Mouse (Mus musculus): ENCODE data around the gene Ttbk1.
A peak's percentile ranks its signal among the peaks of the same experiment; 100 is the strongest.

Gene Ttbk1

DNA sequence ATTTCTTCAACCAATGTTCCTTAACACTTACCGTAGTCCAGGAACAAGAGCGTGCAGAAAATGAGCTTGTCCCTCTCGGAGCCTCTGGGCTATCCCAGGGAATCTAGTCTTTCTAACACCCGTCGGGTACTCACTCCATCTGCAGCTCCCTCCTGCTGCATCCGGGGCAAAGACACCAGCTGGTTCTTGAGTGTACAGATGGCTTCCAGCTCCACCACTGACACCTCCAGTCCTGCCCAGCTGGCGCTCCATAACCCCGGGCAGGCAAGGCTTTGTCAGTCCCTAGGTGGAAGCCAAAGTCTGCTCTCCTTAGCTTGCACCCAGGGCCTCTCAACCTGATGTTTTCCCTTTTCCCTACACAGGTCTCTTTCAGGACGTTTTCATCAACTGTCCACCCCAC lies 19.6 kb downstream of the Ttbk1 start:
- DNase-seq = no peak

DNA sequence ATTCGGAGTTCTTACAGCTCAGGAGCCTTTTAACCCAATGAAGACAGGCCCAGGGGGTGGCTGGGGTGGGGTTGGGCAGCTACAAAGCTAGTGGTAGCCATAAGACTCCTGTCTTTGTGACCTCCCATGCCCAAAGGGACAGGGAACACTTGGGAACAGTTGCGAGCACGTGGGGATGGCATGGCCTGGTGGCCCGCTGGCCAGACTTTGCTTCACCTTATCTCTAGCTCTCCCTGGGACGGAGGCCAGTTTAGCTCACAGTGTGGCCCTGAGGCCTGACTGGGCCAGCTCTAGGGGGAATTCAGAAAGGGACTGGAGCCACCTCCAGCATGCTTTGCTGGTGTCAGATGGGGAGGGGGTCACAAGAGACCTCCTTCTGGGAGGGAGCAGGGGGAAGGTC lies 25.2 kb downstream of the Ttbk1 start:
- no peak for DNase-seq

DNA sequence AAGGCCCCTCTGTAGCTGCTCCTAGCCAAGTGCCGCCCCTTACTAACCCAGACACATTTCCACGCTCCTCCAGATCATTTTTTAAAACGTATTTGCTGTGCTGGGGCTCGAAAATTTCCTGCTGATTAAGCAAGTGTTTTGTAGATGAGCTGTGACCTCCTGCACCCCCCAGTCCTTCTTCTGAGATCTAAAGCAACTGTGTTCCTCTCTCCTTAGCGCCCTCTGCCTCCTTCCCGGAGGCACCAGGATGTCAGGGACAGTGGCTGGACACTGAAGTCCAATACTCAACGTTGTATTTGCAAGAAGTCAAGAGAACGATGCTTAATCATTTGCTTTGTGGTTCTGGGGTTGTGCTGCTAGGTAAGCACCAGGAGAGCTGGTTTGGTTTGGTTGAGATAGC lies 26.1 kb downstream of the Ttbk1 start:
- DNase-seq = peak; percentile 50

DNA sequence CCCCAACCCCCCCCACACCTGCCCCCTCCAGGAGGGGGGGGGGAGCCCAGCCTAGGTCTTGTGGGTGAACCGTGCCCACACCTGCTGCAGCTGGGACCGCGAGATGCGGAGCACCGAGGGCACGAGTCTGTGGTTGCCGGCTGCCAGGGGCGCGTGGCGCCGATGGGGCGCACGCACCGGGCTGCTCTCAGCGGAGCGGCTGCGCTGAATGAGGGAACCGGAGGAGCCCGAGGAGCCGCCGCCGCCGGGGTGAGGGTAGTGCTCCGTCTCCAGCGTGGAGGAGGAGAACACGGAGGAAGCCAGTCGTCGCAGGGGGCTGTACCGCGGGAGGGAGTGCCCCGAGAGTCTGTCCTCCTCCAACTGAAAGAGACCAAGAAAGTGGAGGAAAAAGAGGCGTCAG lies 26.8 kb downstream of the Ttbk1 start:
- DNase-seq = peak; percentile 40

DNA sequence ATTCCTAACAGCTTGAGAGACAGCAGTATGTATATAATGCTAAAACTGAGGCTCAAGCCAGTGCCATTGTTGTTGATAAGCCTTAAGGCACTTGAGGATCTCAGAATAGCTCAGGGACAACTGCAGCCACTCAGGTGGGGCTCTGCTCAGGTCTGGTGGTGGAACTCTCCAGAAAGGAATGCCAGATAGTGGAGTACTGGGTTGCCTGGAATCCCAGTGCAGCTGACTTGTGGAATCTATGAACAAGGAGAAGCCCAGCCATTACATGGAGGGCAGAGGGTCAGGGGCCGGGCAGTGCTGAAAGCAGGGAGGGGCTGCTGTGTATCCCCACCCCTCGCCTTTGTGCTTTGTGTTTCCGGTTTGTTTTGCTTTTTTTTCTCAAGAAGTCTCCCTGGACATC lies 29.0 kb downstream of the Ttbk1 start:
- no peak for DNase-seq

DNA sequence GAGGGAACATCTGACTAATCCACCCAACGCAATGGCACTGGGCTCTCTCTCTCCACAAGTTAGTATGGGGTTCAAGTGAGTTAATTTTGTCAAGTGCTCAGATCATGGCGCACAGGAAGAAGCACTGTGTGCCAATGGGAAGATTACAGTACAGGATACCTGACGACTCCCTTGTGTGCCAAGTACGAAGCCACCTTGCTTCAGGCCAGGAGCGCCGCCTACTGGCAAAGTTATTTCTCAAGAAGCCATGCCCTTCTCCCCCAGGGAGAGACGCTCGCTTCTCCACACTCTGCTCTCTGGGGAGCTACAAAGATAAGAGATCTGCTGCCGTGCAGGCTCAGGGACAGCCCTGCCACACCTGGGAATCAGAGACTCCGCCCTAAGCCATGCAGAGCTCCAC lies 29.7 kb downstream of the Ttbk1 start:
- peak; percentile 75 for DNase-seq

DNA sequence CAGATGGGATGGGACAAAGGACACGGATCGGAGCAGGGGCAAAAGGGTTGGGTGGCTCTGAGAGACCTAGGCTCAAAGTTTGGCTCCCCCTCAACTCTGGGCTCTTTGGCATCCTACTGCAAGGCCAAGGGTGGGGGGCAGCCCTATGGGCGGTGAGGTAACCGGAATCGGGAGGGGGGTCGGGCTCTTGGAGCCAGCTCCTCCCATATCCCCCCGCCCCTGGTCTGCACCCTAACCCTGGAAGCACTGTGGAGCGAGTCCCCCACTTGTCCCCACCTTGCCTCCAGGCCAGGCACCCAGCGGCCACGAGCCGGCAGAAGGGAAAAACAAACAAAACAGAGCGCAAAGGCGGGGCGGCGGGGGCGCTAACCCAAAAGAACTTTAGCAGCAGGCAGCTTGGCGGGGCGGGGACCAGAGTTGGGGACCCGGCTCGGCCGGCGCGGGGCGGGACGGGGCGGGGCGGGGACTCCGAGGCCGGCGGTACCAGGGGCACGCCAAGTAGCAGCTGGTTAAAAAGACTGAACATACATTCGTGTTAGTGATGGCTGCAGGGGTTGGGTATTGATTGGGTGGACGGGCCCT lies 32.3 kb downstream of the Ttbk1 start:
- DNase-seq = peak; percentile 71

DNA sequence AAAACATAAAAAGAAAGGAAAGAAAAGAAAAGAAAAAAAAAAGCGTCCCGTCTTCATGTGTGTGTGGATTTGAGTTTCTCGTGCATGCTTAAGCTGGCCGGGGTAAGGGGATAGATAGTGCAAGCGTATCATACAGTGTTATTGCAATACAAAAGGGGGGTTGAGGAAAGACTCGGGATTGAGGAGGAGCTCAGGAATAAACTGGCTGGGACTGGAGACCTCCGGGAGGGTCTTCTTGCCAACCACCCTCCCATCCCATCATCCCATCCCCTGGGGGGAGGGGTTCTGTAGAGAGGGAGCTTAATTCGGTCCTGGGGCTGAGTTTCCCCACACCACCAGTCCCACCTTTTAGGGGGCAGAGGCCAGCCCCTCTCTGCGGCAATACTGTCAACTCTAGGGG lies 32.9 kb downstream of the Ttbk1 start:
- no peak for DNase-seq

DNA sequence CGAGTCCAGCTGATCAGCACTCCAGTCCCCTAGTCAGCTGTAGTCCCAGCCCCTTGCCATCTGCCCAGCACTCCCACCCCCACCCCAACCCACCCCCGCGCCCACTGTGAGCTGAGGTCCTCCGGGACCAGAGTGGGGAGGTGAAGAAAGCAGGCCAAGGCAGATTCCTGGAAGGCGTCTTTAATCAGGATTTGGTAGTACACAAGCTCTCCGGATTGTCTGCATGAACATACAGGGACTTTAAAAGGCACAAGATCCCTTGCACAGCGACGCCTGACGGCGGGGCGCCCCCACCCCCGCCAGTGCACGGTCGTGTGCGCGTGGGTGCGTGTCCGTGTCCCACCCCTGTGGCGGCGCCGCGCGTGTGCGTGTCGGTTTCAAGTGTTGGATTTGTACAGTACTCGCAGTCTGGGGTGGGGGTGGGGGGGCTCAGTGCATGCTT lies 33.5 kb downstream of the Ttbk1 start:
- DNase-seq = no peak

DNA sequence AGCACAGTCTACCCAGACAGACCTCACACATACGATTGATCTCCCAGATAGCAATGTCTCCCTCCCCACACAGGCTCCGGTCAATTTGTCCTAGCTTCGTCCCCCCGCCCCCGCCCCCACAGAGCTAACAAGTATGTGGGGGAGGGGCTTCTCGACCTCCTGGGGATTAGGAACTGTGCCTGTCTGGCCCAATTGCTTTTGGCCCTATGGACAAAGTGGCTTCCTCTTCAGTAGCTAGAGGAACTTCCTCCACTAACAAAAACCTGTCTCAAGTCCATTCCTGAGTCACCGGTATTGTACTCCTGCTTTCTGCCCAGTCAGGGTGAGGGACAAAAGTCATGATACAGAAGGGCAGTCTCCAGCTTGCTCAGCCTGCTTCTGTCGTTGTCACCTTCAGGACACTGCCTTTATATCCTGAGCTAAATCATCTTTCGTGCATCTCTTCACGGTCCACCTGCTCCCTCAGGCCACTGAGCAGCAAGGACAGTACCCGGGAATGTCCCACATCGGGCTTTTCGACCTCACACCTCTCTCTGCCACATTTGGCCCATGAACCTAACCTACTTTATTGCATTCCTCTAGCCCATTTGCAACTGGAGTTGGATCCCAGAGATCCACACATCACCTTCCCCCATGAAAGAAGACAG lies 34.0 kb downstream of the Ttbk1 start:
- no peak for DNase-seq

DNA sequence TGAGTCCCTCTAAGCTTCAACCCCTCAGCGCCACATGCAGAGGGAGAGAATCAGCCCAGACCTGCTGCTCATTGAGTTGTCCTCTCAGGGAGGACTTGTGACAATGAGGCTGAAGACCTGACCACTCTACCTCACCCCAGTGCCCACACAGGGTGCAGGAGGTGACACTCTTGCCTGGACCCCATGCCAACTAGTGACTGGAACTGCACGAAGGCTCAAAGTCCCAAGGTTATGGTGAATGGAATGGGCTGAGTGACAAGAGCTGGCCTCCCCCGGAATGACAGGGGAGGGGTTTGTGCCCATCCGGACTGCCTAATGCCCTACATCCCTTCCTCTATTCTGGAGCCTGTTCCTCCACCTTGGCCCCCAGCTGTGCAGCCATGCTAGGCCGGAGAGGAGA lies 34.8 kb downstream of the Ttbk1 start:
- DNase-seq = no peak

DNA sequence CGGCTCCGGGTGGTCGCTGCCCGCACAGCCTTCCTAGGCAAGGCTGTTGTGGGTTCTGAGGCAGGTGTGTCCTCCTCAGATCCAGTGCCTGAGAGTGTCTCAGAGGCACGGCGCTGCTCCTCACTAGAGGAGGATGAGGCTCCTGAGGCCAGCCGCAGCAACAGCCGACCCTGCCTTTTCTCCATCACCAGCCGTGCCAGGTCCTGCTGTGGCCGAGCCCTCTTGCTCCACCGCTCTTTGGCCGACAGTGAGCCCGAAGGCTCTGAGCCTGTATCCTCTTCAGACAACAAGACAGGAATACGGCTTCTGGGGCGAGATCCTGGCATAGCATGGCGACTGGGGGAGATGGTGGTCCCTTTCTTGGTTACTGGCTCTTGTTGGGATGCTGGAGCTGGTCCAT lies 41.2 kb downstream of the Ttbk1 start:
- no peak for DNase-seq

DNA sequence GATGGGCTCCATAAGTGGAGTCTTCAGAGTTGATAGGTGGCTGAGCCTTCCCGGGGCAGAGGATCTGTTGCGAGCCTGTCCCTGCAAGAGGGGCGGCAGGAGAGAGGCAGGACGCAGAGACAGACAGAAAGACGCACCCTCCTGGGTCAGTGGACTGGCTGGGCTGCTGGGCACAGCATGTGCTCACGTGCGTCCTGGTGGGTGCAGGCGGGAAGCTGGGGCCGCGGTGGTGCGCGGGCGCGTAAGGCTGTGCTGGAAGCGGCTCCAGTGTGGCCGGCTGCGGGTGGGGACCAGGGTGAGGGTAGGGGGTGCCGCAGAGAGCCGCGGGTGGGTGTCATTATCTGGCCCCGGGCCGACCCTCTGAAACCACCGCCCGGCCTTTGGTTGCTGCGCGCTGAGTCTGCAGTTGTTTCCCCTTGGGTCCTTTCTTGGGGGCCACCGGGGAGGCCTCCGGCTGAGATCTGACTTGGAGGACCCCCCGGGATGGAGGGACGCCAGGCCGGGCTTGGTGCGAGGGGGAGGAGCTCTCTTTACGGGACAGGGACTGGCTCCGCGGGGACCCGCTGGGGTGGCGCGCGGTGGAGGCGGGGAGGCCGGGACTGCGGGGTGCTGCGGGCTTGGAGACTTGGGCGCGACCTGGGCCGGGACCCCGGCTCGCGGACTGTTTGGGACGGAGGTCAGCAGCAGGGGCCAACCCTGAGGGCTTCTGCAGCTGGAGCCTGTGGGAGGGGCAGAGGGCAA lies 42.5 kb downstream of the Ttbk1 start:
- peak; percentile 45 for DNase-seq

DNA sequence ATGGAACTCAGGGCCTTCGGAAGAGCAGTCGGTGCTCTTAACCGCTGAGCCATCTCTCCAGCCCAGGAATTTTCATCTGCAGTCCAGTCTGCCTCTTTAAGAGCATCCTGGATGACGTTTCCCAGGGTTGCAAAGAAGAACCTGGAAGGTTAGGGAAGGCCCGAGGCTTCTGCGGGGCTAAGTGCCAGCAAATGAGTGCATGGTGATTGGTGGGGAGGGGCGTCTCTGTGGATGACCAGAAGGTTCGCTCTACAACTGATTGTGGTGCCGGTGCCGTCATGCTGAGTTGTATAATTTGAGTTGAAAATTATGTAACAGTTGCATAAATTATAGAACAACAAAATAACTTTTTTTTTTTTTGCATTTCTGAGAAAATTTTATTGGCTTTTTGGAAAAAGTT lies 48.3 kb downstream of the Ttbk1 start:
- no peak for DNase-seq

DNA sequence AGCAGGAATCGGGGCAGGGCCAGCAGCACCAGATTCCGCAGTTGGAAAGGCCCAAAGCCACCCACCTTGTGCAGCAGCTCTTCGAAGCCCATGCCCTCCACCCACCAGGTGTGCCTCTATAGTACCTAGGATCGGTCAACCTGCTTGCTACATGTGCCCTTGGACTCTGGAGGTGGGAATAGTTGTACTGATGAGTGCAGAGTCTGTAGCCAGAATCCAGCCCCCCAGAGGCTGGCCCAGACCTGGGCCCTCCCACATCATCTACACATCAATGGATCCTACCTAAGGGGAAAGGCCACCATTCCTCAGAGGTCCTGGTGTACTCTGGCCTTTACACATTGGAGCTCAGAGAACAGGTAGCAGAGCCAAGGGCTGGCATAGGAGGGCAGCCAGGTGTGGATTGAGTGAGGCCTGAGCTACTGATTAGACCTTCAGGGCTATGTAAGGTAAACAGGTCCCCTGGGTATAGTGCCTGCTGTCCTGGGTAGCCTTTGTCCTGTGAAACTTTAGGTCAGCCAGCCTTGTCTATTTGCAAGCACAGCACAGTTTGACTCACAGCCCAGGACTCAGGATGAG lies 49.1 kb downstream of the Ttbk1 start, which contains the start of gene Slc22a7:
Gene Slc22a7 (minus strand): TSS at position 160 of the 576 bp plus-strand sequence.
- DNase-seq = no peak

DNA sequence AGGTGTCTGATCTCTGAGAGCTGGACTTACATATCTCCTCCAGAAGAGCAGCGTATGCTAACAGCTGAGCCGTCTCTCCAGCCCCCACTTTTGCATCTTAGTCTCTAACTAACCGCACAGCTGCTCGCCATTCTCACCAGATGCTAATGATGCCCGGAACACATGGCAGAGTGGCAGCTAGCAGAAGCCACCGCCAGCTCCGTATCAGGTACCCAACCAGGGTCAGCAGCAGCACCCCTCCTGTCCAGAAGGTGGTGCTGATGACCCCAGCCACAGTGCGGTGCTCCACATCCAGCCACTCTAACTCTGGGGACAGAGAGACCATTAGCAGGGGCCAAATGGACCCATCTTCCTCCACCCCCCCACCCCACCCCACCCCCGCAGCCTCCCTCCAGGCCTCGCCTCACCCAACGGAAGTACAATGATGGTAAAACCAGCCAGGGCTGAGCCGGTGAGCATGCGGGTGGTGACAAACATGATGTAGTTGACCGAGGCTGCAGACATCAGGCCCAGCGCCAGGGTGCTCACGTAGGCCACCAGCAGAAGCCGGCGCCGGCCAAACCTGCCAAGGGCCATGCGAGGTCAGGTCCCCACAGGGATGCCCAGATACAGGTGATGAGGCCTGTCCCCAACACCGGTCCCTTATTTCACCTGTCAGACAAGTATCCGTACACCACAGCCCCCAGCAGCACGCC lies 50.7 kb downstream of the Ttbk1 start:
- peak; percentile 67 for DNase-seq

DNA sequence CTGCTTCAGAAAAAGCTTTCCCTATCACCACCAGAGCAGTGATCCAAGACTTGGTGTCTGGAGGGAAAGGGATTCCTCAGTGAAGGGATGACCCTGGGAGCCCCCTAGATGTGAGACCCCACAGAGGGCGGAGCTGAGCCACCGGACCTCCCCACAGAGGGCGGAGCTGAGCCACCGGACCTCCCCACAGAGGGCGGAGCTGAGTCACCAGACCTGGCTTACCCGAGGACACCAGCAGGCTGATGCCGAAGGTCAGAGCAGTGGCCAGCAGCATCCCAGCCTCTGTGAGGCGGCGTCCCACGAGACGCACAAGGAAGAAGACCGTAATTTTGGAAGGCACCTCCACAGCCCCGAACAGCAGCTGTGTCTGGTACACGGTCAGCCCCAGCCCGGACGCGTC lies 53.8 kb downstream of the Ttbk1 start:
- DNase-seq = peak; percentile 65

DNA sequence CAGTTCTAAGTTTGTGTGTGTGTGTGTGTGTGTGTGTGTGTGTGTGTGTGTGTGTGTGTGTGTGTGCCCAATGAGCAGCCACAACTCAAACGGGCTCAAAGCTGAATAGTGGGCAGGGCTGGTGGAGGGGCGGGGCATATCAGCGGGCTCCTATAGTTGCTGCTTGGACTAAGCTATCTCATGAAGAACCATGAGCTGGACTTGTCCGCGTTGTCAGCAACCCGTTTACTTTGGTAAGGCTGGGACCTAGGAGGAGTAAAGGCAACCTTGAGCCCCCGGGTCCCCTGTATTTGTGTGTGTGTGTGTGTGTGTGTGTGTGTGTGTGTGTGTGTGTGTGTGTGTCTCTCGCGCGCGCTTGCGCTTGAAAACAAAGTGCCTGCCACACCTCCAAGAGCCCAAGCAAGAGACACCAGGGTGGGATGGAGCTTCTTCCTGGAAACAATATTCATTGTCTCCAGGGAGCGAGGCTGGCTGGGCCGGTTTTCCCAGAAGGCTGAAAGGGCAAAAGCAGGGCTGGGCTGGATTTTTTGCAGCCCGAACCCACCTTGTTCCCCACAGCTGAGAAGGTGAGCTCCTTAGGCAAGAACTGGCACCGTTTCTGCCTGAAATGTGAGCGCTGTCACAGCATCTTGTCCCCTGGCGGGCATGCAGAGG lies 58.6 kb downstream of the Ttbk1 start, which contains the start of gene Crip3:
Gene Crip3 (plus strand): TSS at position 166 of the 654 bp plus-strand sequence.
- DNase-seq = peak; percentile 65

DNA sequence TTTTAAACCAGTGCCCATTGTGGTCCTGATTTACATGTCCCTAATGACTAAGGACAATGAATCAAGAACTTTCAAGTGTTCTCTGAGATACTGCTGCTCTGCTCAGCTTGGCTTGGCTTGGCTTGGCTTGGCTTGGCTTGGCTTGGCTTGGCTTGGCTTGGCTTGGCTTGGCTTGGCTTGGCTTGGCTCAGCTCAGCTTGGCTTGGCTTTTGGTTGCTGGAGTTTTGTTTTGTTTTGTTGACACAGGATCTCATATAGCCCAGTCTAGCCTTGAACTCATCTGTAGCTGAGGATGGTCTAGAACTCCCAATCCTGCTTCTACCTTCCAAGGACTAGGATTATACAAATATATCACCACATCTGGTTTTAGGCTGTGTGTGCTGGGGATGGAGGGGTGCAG lies 61.0 kb downstream of the Ttbk1 start:
- DNase-seq = no peak

DNA sequence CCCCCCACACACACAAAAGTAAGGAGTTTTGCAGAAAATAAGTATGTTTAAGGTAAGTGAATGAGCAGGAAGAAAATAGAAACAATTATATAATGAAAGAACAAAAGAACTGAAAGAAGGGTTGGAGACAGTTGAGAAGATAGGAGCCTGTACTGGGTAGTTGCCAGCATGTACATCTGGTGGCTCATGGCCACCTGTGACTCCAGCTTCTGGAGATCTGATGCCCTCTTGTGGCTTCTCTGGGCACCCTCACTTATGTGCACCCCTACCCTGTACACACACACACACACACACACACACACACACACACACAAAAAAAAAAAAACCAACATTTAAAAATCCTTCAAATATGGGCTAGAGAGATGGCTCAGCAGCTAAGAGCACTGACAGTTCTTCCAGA lies 67.8 kb downstream of the Ttbk1 start:
- no peak for DNase-seq

DNA sequence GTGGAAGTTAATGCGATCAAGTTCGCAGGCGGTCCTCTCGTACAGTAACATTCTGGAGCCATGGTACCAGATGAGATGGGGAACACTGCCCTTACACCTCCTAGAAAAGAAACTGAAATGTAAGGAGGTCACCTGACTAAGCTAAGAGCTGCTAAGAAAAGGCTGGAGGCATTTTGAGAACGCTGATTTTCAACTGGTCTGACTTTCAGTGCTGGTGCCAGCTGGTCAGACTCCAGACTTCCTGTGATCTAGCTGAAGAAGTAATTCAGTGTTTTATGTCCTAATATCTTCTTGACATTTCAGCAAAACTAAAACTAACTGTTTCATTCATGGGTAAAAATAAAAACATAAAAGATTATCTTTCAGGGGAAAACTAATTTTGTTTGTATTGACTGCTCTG lies 68.8 kb downstream of the Ttbk1 start:
- DNase-seq = peak; percentile 63

DNA sequence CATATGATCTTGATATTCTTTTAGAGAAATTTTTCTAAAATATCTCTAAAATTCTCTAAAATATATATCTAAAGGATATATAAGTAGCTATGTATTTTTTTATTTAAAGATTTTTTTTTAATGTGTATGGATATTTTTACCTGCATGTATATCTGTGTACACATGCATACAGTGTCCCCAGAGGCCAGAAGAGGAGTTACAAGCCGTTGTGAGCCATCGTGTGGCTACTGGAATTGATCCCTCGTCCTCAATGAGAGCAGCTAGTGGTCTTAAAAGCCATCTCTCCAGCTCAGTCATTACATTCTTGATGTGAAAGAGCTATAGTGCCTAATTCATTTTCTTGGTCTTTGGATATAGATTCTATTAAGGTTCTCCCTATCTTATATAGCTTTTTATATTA lies 79.0 kb downstream of the Ttbk1 start:
- no peak for DNase-seq

DNA sequence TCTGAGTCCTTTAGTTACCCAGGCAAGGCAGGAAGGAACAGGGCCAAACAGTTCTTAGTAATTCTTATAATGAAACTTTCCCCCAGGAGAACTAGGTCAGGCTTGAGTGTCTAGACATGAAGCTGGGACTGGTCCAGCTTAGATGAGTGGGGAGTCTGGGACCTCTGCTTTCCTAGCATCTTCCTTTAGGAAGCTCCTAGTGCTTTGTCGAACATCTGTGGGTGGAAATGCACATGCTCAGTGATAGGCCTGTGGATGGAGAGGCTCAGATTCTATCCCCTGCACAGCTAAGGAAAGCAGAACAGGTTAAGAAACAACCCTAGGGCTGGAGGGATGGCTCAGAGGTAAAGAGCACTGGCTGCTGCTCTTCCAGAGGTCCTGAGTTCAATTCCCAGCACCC lies 92.8 kb downstream of the Ttbk1 start:
- DNase-seq = no peak

All from kidney, postnatal 10 days (tissue).